Mouse (Mus musculus): ENCODE measurements around the gene B020031M17Rik.
"Not testable (repeated sequence)": the region's sequence is repeated elsewhere in the genome, so short reads cannot be mapped to it uniquely, and the experiment has no call there.

Gene B020031M17Rik

GRCm38 (mm10) chr13:119950706-119951105 lies at the start of gene B020031M17Rik:
Gene B020031M17Rik (minus strand): TSS chr13:119950806.
- DNase-seq (ENCODE audit: low read depth, low spot score) = not testable (repeated sequence)

DNA sequence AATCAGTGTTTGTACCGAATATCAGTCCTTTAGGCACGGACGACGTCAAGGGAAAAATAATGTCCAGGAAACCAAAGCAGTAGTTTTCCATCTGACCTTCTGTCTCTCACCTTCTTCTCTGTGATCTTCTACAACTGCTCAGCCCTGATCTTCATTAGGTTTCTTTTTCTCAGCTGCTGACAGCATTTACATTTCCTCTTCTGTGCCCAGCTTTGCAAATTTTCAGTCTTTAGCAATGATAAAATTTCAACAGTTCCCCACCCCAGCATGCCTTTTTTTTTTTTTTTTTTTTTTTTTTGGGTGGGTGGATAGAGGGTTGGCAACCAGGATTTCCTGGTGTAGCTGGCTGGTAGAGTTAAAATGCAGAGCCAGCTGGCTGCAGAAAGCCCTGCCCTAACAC lies 48.6 kb upstream of the B020031M17Rik start:
- DNase-seq (ENCODE audit: low read depth, low spot score) = not testable (repeated sequence)

GRCm38 (mm10) chr13:119998442-119999086 lies 48.0 kb upstream of the B020031M17Rik start:
- DNase-seq (ENCODE audit: low read depth, low spot score) = not testable (repeated sequence)

- not testable (repeated sequence) for DNase-seq (ENCODE audit: low read depth, low spot score)
Measured at GRCm38 (mm10) chr13:119991917-119992496, 41.4 kb upstream of the B020031M17Rik start.

- DNase-seq (ENCODE audit: low read depth, low spot score) = not testable (repeated sequence)
Measured at GRCm38 (mm10) chr13:119991264-119991663, 40.7 kb upstream of the B020031M17Rik start.

DNA sequence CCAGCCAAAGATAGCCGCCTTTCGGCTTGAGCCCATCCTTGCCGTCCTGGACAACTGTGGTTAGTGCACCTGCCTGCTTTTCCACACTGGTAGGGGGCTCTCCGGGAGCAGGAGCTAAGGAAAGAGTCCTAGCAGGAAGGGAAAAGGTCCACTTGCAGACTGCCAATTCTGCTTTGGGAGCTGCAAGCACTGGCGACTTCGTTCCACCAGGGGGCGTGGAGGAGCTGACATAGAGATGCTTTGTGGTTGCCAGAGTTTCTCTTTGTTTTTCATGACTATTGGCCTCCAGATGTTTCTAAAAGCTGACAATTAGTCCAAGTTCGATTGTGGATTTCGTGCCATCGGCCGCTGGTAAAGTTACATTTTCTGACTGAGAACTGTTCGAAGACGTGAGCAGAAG lies 18.6 kb upstream of the B020031M17Rik start:
- not testable (repeated sequence) for DNase-seq (ENCODE audit: low read depth, low spot score)

- not testable (repeated sequence) for DNase-seq (ENCODE audit: low read depth, low spot score)
Measured at GRCm38 (mm10) chr13:119968193-119968592, 17.6 kb upstream of the B020031M17Rik start.

DNA sequence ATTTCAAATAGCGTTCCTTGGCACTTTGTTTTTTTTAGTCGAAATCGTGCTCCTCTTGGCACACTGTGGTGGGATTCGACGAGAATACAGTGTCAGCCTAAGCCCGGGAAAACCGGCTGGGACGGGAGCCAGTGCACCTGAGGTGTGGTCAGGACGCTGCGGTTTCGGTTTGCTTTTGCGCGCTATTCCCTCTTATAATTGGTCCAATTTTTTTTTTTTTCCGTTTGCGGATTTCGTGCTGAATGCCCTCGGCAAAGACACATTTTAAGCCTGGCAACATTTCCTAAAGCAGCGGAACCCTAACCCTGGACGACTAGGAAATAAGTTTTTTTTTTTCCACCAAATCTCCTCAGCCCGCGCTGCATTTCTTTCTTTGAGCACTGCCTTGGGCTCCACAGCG lies 15.4 kb upstream of the B020031M17Rik start:
- DNase-seq (ENCODE audit: low read depth, low spot score) = peak; percentile 53

DNA sequence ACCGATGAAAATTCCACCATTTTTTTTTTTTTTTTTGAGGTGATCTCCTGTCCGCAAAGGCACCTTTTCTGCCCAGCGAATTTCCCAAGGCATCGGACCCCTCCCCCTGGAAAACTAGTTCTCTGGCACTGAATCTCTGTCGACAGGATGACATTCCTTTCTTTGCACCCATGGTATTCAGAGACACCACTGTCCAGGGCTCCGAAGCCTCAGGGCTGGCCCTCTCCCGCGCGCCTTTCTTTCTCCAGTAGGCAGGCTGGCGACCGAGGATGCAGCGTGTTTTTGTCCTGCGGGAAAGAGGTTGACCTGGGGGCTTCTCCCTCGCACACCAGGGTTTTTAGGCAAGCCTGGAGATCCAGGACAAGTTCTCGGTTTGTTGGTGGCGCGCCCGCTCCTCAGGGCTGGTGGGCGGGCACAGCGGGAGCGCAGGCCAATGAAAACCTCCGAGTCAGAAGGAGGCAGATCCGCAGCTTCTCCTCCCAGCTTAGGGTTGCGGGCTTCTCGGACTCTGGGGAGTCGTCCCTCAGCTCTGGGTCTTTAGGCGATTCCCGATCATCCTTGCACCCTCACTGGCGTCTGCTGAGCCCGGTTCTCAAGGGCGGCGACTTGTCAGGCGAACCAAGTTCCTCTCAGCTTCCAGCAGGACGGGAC lies 14.8 kb upstream of the B020031M17Rik start:
- not testable (repeated sequence) for DNase-seq (ENCODE audit: low read depth, low spot score)

- DNase-seq (ENCODE audit: low read depth, low spot score) = not testable (repeated sequence)
Measured at GRCm38 (mm10) chr13:119962856-119963255, 12.2 kb upstream of the B020031M17Rik start.

DNA sequence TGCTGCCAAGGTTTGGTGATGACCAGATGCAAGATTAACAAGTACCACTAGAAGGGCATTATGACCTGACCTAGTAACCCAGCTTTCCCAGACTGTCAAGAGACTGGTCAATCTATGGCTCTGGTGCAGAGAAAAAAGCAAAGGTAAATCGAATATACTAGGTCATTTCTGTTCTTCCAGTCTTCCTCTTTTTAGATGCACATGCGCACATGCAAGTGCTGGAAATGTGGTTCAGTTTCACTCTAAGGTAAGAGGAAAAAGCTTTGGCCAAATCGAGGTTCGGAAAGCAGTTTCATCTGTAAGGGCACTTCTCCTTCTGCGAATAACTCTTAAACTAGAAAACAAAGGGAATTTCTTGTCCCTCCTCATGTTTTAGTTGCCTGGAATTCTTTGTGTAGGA lies 5.0 kb upstream of the B020031M17Rik start:
- DNase-seq (ENCODE audit: low read depth, low spot score) = not testable (repeated sequence)

- DNase-seq (ENCODE audit: low read depth, low spot score) = not testable (repeated sequence)
Measured at GRCm38 (mm10) chr13:119955089-119955488, 4.5 kb upstream of the B020031M17Rik start.

GRCm38 (mm10) chr13:119929172-119929571 lies 21.4 kb downstream of the B020031M17Rik start, which contains the start of gene Gm21761:
Gene Gm21761 (minus strand): TSS chr13:119929272.
- DNase-seq (ENCODE audit: low read depth, low spot score) = not testable (repeated sequence)

GRCm38 (mm10) chr13:119924597-119925340 lies 25.8 kb downstream of the B020031M17Rik start:
- peak; percentile 28 for DNase-seq (ENCODE audit: low read depth, low spot score)

DNA sequence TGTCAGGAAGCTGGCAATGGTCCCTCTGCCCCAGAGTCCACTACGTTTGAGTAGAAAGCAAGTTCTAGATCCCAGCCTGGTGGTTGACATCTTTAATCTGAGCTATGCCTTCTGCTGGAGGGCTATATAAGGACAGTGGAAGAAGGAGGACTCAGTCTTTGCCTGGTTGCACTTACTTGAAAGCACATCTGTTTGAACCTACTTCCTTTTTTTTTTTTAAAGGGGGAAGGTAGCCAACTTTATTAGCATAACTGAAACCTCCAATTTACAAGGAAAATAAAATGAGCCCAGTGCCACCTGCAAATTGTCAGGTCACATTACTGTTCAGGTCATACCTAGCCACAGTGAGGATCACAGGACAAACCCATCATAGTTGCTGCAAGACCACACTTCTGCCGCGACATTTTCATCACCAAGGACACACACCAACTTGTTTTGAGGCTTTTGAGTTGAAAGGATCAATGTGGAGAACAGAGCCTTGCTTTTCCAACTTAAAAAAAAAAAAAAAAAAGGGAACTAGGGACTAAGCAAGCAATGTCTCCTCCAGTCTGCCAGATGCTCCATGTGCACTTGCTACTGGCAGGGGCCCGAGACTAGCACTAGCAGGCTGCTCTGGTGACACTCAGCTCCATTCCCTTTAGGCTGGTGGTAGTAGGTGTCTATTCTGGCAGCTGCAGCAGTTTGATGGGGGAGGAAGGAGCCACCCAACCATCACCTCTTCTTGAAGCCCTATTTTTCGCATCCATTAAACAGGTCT lies 33.5 kb downstream of the B020031M17Rik start:
- peak; percentile 80 for DNase-seq (ENCODE audit: low read depth, low spot score)

- peak; percentile 79 for DNase-seq (ENCODE audit: low read depth, low spot score)
Measured at GRCm38 (mm10) chr13:119916449-119916848, 34.2 kb downstream of the B020031M17Rik start.
